Mouse (Mus musculus) left cerebral cortex, adult 11 months (tissue): ENCODE data around the gene Gtf3c2.
"Not testable (repeated sequence)": the region's sequence is repeated elsewhere in the genome, so short reads cannot be mapped to it uniquely, and the experiment has no call there.

Experiments
- DNase-seq: peaks from one replicate; pipeline ENCODE4 v3.0.0; 2022; ENCODE audit warnings: low spot score

The Gtf3c2 gene

DNA sequence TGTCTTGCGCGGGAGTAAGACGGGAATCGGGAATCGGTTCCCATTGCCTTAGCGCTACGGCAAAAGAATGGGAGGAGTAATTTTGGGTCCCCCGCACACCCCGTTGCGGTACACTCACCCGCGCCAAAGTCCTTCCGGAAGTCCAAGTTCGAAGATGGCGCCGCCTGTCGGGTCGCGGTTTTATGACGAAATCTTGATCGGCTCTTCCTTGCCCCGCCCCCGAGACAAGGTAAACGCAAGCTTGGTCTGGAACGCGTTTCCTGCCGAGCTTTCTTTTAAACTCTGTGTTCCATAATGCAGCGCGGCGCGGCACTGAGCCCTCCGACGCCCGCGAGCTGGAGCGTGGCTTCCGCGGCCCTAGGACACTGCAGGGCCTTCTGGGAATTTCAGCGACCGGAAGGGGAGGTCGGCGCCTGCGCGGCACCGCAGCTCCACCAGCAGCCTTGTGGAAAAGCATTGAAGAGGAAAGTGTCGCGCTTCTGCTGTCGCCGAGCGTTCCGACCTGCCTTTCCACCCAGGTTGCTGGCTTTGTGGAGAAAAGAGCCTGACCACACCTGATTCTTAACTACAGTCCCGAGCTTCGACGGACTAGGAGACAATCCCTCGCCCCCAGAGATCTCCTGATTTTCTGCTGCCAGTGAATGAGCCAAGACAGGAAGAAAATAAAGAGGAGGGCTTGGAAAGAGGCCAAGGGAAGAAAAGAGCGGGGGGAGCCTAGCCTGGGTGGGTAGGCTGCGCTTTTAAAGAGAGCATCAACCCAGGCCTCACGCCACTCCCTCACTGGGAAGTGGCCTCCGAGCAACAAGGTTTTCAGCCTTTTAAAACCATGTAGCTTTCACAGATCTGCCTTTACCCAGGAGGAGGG is at the start of gene Gtf3c2, which contains the start of gene Gm29609:
Gene Gtf3c2 (minus strand): TSS at position 379 of the 865 bp plus-strand sequence.
Gene Gm29609 (minus strand): TSS at position 146 of the 865 bp plus-strand sequence.
- DNase-seq, result peak; percentile 93

DNA sequence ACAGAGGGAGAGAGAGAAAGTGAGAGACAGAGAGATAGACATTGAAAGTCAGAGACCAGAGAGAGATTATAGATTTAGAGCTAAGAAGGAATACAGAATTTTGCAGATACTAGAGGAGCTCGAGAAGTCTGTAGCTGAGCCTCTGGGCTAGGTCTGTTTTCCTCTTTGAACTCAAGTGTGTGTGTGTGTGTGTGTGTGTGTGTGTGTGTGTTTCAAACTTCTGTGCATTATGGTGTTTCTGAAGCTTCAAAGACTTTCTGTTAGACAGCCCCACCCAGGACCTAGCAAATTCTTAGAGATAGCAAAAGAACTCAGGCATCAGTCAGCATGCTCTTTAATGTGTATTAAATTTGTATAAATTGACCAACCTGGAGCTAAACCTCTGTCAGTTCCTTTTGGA is 46.7 kb upstream of the Gtf3c2 start:
- DNase-seq, result no peak

DNA sequence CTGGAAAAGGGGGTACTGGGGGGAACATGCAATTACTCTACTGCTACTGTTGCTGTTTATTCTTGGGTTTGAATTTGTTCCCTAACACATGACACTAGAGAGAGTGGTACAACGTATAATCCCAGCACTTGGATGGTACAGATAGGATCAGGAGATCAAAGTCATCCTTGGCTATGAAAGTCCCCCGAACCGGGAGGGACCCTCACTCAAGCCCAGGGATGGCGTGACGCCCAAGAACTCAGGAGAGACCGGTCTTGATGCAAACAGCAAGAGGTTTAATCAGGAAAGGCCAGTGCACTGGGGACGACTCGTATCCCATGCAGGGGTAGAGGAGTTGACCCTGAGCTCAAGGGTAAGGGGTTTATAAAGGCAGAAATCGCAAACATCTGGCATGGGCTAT is 42.8 kb upstream of the Gtf3c2 start:
- DNase-seq, result no peak

DNA sequence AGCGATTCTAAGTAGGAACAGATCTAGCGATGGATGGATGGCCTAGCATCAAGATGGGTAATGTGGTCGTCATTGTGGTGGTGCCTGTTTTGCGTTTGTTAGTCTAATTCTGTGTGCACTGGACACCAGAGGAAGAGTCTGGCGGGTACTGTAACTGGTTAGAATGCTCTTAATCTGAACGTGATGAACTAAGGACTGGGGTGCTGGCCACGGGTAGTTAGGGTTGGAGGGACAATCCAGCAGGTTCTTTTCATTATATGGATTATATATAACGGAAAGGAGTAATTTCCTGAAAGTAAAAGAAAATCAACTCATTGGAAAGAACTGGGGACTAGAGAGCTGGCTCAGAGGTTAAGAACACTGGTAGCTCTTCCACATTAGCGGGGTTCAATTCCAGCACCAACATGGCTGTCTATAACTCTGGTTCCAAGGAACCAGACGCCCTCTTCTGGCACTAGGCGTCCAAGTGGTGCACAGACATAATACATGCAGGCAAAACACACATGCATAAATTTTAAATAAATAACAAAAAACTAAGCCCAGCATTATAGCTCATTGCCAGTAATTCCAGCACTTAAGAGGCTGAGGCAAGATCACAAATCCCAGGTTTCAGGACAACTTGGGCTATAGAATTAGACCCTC is 41.5 kb upstream of the Gtf3c2 start:
- DNase-seq, result no peak

DNA sequence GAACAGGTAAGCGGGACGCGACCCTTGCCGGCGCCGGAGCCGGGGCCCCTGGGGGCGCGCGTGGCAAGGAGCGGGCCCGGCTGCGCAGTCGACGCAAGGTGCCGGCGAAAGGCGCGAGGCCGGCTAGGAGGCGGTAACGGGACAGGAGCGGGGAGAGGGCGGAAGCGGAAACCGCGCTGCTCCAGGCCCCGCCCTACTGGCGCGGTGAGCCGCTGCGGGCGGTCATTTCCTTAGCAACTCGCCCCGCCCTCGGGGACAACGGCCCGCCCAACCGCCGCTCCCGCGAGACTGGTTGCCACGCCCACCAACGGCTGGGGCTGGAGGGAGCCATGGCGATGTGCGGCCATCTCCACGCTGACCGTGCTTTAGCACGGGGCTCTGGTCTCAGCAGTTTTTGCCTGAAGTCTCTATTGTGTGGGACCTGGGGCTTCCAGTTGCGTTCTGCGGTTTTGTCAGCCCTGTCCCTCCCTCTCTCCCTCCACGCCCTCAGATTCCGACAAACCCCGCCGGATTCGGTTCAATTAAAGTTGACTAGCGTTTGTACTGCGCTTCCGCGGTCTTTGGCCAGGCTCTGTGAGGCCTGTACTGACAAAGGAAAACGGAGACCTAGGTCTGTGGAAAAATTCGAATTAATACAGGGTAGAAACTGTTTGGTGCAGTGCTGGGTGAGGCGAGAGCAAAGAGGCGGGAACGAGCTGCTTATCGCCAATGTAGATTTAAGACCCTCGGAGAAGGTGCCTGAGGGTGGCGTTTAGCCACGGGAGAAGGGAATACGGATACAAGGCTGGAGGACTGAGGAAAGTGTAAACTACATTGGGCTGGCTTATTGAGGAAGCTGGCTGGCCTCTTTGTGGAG is 40.7 kb upstream of the Gtf3c2 start, which contains the start of gene Ppm1g:
Gene Ppm1g (minus strand): TSS at position 240 of the 856 bp plus-strand sequence.
- peak; percentile 88 for DNase-seq

DNA sequence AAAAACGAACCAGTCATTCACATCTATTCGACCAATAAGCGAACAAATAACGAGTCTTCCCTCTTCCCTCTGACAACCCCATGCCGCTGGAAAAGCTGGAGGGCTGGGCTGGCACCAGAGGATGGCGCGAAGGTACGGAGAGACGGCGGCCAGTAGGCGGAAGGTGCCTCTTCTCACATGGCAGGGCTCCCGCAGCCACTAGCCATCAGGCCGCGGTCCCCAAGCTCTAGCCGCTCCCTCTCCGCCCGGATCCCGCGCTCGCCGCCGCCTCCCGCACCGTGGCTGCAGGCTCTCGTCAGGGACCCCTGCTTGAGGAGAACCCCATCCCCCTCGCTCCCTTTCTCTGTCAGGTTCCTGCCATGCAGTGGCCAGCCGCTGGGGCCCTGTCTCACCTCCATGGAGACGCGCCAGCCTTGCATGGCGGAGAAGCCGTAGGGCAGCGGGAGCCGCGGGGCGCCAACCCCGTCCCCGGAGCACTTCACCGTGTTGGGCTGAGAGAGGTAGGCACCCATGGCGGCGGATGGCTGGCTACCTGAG is 40.0 kb upstream of the Gtf3c2 start:
- DNase-seq, result no peak

DNA sequence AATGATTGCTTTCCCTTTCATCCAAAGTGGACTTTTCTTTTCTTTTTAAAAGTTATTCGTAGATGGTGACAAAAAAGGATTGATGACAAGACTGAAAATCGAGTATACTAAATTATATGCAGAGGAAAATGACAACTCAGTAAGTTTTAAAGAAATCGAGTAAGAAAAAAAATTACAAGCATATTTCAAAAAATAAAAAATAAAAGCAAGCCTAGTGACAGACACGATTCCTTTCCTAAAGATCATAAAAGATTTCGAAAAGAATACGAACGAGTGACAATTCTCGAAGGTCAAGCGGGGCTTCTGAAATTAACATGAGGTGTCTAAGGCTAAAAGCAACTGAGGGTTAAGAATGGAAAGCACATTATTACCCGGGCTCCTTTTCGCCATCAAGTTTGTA is 39.5 kb upstream of the Gtf3c2 start:
- no peak for DNase-seq

DNA sequence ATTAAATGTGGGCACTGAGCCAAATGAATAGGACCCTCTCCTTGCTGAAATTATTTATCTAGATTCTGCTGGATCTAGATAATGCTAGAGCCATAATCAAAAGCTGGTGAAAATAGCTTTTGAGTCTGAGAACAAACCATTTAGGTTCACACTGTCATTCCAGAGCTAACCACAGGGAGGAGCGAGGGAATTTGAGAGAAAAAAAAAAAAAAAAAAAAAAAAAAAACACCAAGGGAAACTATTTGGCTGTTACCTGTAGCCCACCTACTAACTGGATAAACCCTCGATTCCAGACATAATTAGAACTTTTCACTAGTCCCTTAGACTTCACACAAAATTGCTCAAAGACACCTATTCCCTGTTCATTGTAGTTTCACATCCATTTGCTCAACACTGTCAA is 39.1 kb upstream of the Gtf3c2 start:
- no peak for DNase-seq

DNA sequence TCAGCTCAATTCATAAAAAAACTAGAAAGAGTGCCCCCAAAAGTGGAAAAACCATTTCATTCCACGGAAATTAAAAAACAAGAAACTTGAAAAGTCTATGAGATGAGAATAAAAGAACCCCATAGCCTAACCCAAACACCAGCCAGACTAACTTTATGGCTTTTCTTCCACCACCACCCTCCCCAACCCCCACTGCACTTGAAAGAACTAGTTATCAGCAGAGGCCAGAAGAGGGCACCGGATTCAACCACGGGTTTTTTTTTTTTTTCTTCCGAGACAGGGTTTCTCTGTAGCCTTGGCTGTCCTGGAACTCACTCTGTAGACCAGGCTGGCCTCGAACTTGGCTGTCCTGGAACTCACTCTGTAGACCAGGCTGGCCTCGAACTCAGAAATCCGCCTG is 38.4 kb upstream of the Gtf3c2 start:
- DNase-seq, result no peak

DNA sequence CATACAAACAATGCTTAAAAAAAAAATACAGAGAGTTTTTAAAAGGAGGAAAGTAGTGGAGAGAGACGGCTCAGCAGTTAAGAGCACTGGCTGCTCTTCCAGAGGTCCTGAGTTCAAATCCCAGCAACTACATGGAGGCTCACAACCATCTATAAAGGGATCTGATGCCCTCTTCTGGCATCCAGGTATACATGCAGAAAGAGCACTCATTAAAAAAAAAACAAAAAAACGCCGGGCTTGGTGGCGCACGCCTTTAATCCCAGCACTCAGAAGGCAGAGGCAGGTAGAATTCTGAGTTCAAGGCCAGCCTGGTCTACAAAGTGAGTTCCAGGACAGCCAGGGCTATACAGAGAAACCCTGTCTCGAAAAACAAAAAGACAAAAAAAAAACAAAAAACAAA is 36.6 kb upstream of the Gtf3c2 start:
- DNase-seq, result not testable (repeated sequence)

DNA sequence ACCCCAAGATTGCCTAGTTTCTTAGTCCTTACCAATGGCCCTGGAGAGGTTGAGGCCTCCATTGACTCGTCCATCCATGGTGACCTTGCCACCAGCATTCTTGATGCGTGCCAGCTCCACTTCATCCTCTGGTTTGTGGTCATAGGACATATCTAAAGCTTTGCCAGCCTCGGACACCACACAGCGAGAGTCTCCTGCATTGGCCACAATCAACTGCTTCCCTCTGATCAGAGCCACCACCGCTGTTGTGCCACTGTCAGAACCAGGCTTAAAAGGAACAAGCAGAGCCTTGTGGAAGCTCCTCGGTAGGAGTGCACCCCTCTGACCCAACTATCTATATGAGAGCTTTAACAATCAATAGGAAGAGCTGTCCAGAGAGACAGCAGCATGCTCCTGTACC is 24.5 kb upstream of the Gtf3c2 start:
- no peak for DNase-seq

DNA sequence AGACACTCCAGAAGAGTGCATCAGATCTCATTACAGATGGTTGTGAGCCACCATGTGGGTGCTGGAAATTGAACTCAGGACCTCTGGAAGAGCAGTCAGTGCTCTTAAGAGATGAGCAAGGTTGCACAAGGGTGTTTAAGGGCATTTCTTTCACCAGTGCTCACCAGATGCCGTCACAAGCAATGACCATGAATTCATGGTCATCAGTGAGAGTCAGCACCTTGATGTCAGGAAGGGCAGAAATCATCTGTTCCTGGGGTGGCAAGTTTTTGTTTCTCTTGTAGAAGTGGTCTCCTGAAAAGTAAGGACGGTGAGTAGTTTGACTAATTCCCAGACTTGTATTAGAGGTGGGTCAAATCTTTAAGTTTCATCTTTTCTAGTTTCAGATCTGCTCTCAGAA is 23.9 kb upstream of the Gtf3c2 start:
- DNase-seq, result no peak

DNA sequence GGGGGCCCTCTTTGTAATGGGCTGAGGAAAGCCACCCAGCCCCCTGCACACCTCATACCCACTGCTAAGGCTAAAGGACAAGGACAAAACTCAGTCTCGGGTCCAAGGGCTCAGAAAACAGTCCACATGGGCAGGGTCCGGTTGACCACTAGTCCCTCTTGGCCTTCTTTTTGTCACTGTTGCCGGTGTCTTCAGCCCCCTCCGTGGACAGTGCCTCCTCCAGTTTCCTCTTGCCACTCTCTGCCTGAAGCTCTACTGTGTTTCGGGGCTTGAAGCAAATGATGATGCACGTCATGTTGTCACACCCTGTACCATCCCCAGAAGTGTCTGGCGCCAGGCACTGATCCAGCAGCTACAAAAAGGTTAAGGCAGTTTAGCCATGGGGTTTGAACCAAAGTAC is 23.0 kb upstream of the Gtf3c2 start:
- DNase-seq, result no peak

DNA sequence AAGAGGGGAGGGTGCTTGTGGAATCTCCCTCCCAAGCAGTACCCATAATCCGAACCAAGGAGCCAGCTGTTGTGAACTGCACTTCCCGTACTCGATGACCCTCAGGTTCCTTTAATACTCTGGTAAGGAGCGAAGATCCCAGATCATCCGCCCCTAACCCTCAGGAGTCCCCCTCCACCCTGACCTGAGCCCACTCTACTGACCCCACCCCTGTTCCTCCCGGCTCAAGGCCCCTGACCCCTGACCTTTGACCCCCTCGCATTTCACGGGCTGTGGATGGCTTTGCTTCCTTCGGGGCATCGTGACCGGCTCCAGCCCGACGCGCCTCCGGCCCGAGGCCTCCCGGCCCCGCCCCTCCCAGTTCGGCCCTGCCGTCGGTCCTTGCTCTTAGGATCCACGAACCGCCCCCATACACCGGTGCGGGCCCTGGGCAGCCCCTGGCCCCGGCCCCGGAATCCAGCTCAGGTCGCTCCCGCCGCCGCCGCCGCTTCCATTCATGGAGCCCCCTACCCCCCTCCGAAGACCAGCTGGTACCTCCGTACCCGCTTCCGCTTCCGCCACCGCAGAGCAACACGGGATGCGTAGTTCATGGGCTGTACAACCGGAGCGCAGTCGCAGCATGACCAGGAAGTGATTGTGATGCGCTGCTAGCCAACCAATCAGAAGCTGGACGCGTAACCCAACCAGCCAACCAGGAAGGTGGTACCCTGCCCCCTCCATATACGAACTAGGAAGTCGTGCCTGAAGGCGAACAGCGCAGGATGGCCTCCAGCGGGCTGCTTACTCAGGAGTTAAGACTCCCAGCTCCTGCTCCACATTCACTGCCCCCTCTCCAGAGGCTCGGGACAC is 22.0 kb upstream of the Gtf3c2 start, which contains the start of gene Zfp513:
Gene Zfp513 (minus strand): TSS at position 562 of the 849 bp plus-strand sequence.
- DNase-seq, result peak; percentile 98

DNA sequence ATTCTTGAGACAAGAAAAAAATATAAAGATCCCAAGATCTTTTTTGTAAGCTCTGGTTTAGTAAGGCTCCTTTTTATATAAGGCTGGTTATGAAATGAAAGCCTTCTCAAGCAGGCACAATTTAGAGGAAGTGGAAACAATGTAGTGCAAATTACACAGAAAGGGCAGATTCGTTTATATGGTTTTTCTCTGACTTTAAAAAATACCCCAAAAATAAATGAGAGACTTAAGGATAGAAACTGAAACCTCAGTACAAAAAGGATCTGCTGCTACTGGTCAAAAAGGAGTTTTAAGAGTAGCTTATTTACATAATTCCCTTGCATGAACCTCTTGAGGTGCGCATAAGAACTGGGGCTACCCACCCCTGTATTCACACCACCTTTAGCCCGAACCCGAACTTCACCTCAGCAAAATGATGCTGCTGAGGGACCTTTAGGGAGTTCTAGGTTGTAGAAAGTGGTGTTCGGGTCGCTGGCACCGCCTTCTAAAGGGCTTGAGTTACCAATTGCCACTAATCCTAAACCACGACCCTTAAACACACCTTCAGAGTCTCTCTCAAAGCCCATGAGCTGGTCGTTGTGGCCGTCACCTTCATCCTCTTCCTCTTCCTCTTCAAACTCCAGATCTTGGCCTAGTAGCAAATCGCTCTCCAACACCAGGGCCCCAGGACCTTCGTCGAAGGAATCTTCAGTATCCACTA is 21.2 kb upstream of the Gtf3c2 start:
- DNase-seq, result no peak

DNA sequence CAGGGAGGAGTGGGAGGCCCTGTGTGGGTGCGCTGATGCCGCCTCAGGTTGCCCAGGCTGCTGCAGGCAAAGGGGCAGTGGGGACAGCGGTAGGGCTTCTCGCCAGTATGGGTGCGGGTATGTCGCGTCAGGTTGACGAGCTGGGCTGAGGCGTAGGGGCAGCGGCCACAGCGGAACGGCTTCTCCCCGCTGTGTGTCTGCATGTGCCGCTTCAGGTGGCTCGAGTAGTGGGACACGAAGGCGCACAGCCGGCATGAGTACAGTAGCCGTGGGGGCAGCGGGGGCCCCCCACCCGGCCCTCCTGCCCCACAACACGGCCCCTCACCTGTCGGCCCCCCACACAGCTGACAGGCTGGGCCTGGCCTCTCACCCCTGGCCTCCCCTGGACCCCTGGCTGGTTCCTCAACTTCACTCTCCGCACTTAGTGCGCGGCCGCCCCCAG is 20.4 kb upstream of the Gtf3c2 start:
- DNase-seq, result no peak

DNA sequence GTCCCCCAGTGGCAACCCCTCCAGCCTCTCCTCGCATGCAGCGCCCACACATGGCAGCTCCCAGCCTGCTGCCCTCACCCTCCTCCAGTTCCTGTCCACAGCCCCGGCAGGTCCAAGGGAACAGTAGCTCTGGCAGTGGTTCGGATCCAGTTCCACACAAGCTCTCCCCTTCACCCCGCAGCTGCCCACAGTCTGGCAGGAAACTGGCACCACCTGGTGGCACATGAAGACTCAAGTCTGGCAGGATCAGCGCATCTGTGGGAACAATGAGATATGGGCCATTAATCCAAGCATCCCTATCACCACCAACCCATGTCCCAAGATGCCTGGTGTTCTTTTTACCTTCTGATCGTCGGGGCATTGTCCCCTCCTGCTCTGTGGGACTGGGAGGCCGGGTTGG is 19.9 kb upstream of the Gtf3c2 start:
- no peak for DNase-seq

DNA sequence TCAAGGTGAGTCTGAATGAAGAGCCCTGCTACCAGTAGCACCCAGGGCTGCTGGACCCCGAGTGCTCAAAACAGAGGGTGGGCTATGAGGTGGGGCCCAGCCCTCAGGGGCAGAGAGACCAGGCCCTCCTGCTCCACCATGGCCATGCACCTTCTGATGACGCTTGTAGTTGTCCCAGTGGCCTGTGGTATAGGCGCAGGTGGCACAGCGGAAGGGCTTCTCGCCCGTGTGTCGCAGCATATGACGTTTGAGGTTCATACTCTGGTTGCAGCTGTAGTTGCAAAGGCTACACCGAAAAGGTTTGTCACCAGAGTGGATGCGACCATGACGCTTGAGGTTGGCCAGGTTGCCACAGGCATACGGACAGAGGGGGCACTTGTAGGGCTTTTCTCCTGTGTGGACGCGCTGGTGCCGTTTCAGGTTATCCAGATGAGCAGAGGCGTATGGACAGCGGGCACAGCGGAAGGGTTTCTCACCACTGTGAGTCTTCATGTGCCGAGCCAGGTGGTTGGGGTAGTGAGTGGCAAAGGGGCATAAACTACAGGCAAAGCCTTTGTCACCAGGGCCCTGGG is 19.5 kb upstream of the Gtf3c2 start:
- DNase-seq, result no peak

DNA sequence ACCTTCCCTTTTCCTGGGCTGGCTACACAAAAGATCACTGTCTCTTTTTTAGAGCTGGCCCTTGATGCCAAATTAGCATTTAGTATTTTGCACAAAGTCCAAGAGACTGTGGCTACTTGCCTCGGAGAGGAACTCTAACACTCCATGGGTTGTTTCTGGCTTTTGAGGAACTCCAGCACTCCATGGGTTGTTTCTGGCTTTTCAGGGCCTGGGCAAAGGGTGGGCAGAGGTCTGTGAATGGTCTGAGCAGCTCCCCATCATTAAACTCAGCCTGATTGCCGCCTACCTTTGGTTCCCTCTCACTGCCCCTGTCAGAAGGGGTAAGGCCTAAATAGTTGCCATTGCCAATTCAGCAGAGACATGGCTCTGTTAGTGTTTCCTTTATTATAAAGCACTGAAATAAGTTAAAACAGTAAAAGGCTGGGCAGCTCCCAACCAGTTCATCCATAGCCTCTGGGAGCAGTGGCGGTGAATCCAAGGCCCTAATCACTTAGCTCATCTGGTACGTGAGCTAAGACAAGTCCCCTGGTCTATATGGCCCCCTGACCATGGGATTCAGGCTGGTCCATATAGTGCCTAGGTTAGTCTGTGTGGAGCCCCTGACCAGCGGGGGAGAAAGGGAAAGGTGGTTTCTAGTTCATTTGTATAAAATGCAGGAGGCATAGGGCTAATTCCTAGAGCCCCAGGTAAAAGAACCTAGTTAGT is 18.8 kb upstream of the Gtf3c2 start:
- no peak for DNase-seq
